Mouse (Mus musculus): Measurements from ENCODE around the gene Trim56.

- TF ChIP-seq CTCF (IDR thresholded peaks at IDR 0.05; ENCODE audit: control insufficient read depth, insufficient read depth, insufficient read length) (no peak), MYOG (IDR thresholded peaks at IDR 0.05; ENCODE audit: control insufficient read depth, extremely low read depth, insufficient read length) (no peak), FOSL1 (IDR thresholded peaks at IDR 0.05; ENCODE audit: insufficient read depth, low read length, poor library complexity, severe bottlenecking) (no peak), MYOD1 (IDR thresholded peaks at IDR 0.05; ENCODE audit: control insufficient read depth, insufficient read length, low read depth) (no peak)
Observed at GRCm38 (mm10) chr5:137090870-137091269, 25.1 kb downstream of the Trim56 start.
